Mouse (Mus musculus) kidney, adult 2 months (tissue): ENCODE results near the gene Crb1. TPM values are rescaled to one million over a fixed set of nuclear protein-coding genes. Genes with fewer than 3 reads are reported as not detected.
A peak's percentile ranks its signal among the peaks of the same experiment; 100 is the strongest.

ENCODE experiments used
- DNase-seq: peaks from one replicate; pipeline ENCODE4 v3.0.0; 2021
- H3K27ac ChIP-seq: fragments of 200-500 bp; 2 replicates; pipeline ENCODE4 v1.5.1; 2012; ENCODE audit warnings: low read depth, low read length, control low read depth, inconsistent platforms; ENCODE audit not compliant: insufficient read depth
- H3K27me3 ChIP-seq: fragments of 200-500 bp; replicated peaks from 2 replicates; pipeline ENCODE4 v1.6.1; 2012; ENCODE audit warnings: mild to moderate bottlenecking, moderate library complexity, low read length, inconsistent platforms; ENCODE audit not compliant: control insufficient read depth, insufficient read depth
- H3K36me3 ChIP-seq: fragments of 200-500 bp; 2 replicates; pipeline ENCODE4 v1.6.1; 2012; ENCODE audit warnings: mild to moderate bottlenecking, moderate library complexity, low read length, inconsistent platforms; ENCODE audit not compliant: control insufficient read depth, insufficient read depth
- H3K4me1 ChIP-seq: fragments of 200-500 bp; 2 replicates; pipeline ENCODE4 v1.6.1; 2011; ENCODE audit warnings: low read length; ENCODE audit not compliant: control insufficient read depth, insufficient read depth
- H3K4me3 ChIP-seq: fragments of 200-500 bp; 2 replicates; pipeline ENCODE4 v1.5.1; 2011; ENCODE audit warnings: mild to moderate bottlenecking, low read depth, low read length, control low read depth; ENCODE audit not compliant: insufficient read depth
- CTCF ChIP-seq: fragments of 200-500 bp; conservative IDR thresholded peaks from 2 replicates; pipeline ENCODE4 v1.5.1; 2011; ENCODE audit warnings: low read depth, mild to moderate bottlenecking, control low read depth, low read length, moderate library complexity, mixed read lengths; ENCODE audit not compliant: insufficient read depth, insufficient read length
- POLR2A ChIP-seq: fragments of 200-500 bp; IDR thresholded peaks from one replicate; pipeline ENCODE4 v1.6.1; 2011; ENCODE audit warnings: low read depth, low read length, control low read depth
- WGBS: fragments of 180-500 bp; shearing (Covaris S2); methylation state at CpG from one replicate; pipeline ENCODE4 v1.1.7; 2018; 5-methylcytosine and 5-hydroxymethylcytosine counted together
- polyA plus RNA-seq: library from polyadenylated mRNA; depleted of rRNA; stranded (reverse); fragments of >200 nt; gene quantifications from 2 replicates; pipeline ENCODE4 v1.2.3, GENCODE M21; 2012

Crb1 gene
- polyA plus RNA-seq, 1 experiment: 0.23 TPM

- no peak overlapping the region for H3K4me3 ChIP-seq
- TF ChIP-seq CTCF: no peak
- no peak for TF ChIP-seq POLR2A
- no peaks in the 10 kb centered on the region for H3K27me3 ChIP-seq
- H3K4me1 ChIP-seq: no peaks in the 10 kb centered on the region
- H3K36me3 ChIP-seq: no peaks in the 10 kb centered on the region
- H3K27ac ChIP-seq: no peak overlapping the region
- 73% methylated on average over 1 of the region's 1 CpGs for WGBS
- DNase-seq: no peak
Observed at GRCm38 (mm10) chr1:139291593-139291992, 85.3 kb downstream of the Crb1 start.

GRCm38 (mm10) chr1:139276619-139277320, 100.1 kb downstream of the Crb1 start:
- no peak for TF ChIP-seq CTCF
- TF ChIP-seq POLR2A: no peak
- H3K36me3 ChIP-seq: no peaks in the 10 kb centered on the region
- no peaks in the 10 kb centered on the region for H3K4me1 ChIP-seq
- 76% methylated on average over 4 of the region's 4 CpGs for WGBS
- H3K4me3 ChIP-seq: no peak overlapping the region
- H3K27ac ChIP-seq: no peak overlapping the region
- no peaks in the 10 kb centered on the region for H3K27me3 ChIP-seq
- no peak for DNase-seq

- Histone ChIP-seq H3K27ac (no peak overlapping the region), H3K4me1 (no peaks in the 10 kb centered on the region), H3K27me3 (no peaks in the 10 kb centered on the region), H3K4me3 (no peak overlapping the region), H3K36me3 (no peaks in the 10 kb centered on the region)
- peak; percentile 59 for DNase-seq
- WGBS: 16% methylated on average over 6 of the region's 6 CpGs
- 0 out of 2 replicates have a peak, but pooled peaks have one; percentile 6 for TF ChIP-seq CTCF
- TF ChIP-seq POLR2A: no peak
Observed at GRCm38 (mm10) chr1:139267844-139268243, 109.1 kb downstream of the Crb1 start.

- Histone ChIP-seq H3K36me3 (no peaks in the 10 kb centered on the region), H3K27me3 (no peaks in the 10 kb centered on the region), H3K4me1 (no peaks in the 10 kb centered on the region), H3K4me3 (no peak overlapping the region), H3K27ac (no peak overlapping the region)
- TF ChIP-seq POLR2A: no peak
- no peak for TF ChIP-seq CTCF
- no peak for DNase-seq
- WGBS: 82% methylated on average over 1 of the region's 1 CpGs
Observed at GRCm38 (mm10) chr1:139264245-139264644, 112.7 kb downstream of the Crb1 start.

- Histone ChIP-seq H3K27me3 (no peaks in the 10 kb centered on the region), H3K36me3 (no peaks in the 10 kb centered on the region), H3K4me3 (no peak overlapping the region), H3K4me1 (no peaks in the 10 kb centered on the region), H3K27ac (no peak overlapping the region)
- DNase-seq: no peak
- 43% methylated on average over 1 of the region's 1 CpGs for WGBS
- TF ChIP-seq POLR2A (no peak), CTCF (no peak)
Observed at GRCm38 (mm10) chr1:139263158-139263557, 113.7 kb downstream of the Crb1 start.

GRCm38 (mm10) chr1:139255581-139255980, 121.3 kb downstream of the Crb1 start:
- H3K36me3 ChIP-seq: no peaks in the 10 kb centered on the region
- H3K27me3 ChIP-seq: no peaks in the 10 kb centered on the region; the same call in 1 of the 2 replicates
- TF ChIP-seq POLR2A (no peak), CTCF (no peak)
- H3K27ac ChIP-seq: no peak overlapping the region
- no peak for DNase-seq
- WGBS: 60% methylated on average over 7 of the region's 7 CpGs
- H3K4me3 ChIP-seq: no peak overlapping the region
- H3K4me1 ChIP-seq: no peaks in the 10 kb centered on the region

- no peaks in the 10 kb centered on the region for H3K27me3 ChIP-seq
- H3K36me3 ChIP-seq: no peaks in the 10 kb centered on the region
- no peak overlapping the region for H3K4me3 ChIP-seq
- no peak overlapping the region for H3K27ac ChIP-seq
- TF ChIP-seq POLR2A: no peak
- no peak for TF ChIP-seq CTCF
- no peak for DNase-seq
- WGBS: 90% methylated on average over 3 of the region's 3 CpGs
- H3K4me1 ChIP-seq: no peaks in the 10 kb centered on the region
Observed at GRCm38 (mm10) chr1:139252041-139252440, 124.9 kb downstream of the Crb1 start.
